Mouse (Mus musculus): ENCODE results near the gene Tmem200b.

Gene Tmem200b

DNA sequence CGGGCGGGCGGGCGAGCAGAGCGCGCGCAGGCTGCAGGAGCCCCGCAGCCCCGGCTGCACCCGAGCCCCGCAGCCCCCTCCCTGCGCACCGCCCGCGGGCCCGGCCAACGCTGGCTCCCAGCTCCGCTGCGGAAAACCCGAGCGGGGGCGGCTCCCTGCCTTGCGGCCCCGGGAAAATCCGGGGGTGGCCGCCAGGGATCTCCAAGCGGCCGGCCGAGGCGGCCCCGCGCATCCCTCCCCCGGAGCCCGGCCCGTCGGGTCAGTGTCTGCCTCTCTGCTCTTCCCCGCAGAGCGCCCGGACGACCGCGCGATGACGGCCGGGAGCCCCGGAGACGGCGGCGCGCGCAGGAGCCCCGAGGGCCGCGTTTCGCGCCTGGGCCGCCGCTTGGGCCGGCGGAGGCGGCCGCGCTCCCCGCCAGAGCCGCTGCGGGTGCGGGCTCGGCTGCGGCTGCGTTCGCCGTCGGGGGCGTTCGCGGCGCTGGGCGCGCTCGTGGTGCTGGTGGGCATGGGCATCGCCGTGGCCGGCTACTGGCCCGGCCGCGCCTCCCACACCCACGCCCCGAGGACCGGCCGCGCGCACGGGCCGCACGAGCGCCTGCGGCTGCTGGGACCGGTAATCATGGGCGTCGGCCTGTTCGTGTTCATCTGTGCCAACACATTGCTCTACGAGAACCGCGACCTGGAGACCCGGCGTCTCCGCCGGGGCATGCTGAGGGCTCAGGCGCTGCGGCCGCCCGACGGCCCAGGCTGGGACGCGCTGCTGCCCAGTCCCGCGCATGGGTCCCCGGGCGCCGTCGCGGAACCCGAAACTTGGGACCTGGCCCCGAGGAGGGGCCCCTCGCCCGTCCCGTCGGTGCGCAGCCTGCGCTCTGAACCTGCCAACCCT lies at the start of gene Tmem200b:
Gene Tmem200b, plus strand, starts transcription at position 311 of the 886 bp plus-strand sequence.
- DNase-seq (ENCODE audit: low spot score in 2 of 2) = no peak

DNA sequence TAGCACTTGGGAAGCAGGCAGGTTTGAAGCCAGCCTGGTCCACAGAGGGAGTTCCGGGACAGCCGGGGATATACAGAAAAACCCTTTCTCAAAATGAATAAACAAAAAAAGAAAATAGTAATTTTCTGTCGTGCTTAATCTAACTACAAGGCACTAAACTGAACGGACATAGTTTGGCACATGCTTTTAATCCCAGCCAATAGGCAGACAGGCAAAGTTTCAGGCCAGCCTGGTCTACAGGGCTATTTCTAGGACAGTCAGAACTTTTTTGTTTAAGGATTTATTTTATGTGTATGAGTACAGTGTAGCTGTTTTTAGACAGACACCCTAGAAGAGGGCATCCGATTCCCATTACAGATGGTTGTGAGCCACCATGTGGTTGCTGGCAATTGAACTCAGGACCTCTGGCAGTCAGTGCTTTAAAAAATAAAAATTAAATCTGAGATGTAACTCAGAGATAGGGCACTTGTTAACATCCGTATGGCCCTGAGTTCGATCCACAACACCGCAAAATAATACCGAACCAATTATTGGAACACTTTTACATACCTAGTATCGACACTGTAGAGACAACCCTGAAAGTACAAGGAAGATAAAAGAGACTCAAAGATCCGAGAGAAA lies 48.8 kb upstream of the Tmem200b start:
- no peak for DNase-seq (ENCODE audit: low spot score in 2 of 2)

DNA sequence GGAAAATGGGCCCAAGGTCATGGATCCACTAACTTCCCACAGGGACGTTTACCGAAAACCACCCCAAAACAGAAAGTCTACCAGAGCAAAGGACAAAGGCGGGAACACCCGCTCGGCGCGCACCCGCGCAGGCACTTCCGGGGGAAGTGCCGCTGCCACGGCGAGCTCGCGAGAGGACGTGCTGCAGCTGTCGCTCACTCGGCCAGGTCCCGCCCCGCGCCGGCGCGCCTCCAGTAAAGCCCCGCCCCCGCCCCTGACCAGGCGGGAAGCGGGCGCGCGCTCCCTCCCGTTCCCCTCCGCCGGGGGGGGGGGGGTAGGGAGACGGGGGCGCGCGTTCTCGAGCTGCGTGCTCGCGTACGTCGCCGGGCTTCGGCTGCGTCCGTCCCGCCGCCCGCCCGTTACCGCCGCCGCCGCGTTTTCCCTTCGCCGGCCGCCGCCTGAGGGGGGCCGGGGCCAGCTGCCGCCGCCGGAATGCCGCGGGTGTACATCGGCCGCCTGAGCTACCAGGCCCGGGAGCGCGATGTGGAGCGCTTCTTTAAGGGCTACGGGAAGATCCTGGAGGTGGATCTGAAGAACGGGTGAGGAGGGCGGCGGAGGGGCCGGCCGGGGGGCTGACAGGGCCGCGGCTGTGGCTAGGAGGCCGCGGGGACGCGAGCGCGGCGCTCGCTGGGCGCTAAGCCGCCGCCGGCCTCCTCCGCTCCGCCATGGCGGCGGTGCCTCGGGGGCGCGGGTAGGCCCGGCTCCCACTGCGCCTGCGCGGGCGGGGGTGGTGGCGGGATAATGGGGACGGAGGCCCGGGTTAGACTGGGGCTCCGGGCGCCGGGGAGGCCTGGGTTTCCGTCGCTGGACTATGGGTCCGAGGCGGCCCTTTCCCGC lies 48.0 kb upstream of the Tmem200b start, which contains the start of gene Srsf4:
Gene Srsf4, plus strand, starts transcription at position 325 of the 876 bp plus-strand sequence.
- peak; percentile 74 to 82 for DNase-seq (ENCODE audit: low spot score in 2 of 2)

DNA sequence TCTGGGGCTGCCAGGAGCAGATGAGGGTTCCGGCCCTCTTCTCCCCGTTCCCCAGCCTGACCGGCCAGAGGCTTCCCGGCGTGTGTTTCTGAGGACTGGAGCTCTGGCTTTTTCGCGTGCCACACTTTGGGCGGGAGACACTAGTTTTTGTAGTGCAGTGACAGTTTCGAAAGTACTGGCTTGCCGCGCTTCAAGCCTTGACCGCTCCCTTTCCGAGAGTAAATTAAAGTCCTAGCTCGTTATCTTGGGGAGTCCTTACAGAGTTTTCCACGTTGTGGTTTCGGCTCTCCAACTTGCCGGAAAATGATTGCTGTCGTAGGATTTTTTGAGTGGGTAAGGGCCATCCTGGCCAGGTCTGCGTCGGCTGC lies 47.4 kb upstream of the Tmem200b start:
- no peak for DNase-seq (ENCODE audit: low spot score in 2 of 2)

DNA sequence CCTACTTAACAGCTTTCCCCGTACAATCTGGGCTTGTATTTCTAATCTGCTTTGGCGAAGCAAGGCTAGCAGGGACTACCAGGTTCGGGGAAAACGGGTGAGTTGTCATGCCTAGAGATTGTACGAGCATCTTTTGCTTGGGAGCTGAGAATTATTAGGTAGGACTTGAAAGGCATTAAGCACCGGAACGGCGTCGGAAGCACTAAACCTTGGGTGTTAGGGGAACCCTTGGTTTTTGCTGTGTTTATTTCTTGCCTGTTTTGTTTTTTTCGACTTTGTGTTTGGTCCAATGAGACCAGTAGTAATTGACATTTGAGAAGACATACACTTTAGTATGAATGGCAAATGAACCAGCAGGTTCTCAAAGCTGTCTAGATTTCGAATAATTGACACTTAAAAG lies 47.0 kb upstream of the Tmem200b start:
- DNase-seq (ENCODE audit: low spot score in 2 of 2) = no peak

DNA sequence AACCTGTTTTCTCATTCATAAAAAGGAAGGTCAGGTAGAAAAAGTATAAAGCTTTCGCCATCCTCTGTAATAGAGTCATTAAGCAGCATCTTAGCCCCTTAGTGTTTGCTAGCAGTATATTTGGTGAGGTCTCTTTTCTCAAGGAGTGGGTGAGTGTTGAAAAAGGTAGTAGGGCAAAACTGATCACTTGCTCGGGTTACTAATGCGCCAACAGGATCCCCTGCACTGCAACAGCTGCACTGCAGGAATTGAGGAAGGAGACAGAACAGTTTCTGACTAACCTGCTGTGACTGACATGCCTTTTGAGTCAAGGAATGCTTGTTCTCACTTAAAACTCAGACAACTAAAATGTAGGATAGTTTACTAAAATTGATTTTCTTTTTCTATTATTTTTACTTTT lies 46.3 kb upstream of the Tmem200b start:
- no peak for DNase-seq (ENCODE audit: low spot score in 2 of 2)

DNA sequence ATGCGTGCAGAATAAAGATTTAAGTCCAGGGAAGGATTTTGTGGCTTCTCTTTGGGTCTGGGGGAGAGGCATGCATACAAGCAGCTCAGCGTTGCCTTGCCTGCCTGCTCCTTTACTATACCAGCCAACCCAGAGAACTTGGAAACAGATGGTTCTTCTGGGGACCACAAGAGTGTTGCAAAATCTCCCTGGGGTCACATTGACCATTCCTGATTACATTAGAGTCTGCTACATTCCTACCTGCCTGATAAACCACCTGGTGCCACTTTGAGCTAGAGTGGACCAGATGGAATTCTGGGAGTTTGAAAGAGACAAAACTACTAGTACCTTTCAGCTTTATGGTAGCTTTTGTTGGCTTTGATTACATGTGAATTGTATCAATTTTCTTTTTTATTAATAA lies 44.7 kb upstream of the Tmem200b start:
- DNase-seq (ENCODE audit: low spot score in 2 of 2) = no peak

DNA sequence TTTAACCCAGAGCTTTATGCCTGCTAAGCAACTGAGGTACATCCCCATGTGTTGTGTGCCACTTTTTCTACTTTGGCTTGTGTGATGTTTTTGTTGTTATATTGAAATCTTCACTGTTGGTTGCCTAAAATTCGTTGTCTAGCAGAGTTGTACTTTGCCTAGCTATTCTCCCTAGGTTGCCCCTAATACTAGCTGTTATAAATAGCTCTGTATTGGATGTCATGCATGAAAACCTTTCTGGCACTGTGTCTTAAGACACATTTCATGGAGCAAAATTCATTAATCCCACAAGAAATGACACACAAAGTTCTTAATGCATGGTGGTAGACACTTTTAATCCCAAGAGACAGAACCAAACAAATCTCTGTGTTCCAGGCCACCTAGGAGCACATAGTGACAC lies 41.9 kb upstream of the Tmem200b start:
- DNase-seq (ENCODE audit: low spot score in 2 of 2) = no peak

DNA sequence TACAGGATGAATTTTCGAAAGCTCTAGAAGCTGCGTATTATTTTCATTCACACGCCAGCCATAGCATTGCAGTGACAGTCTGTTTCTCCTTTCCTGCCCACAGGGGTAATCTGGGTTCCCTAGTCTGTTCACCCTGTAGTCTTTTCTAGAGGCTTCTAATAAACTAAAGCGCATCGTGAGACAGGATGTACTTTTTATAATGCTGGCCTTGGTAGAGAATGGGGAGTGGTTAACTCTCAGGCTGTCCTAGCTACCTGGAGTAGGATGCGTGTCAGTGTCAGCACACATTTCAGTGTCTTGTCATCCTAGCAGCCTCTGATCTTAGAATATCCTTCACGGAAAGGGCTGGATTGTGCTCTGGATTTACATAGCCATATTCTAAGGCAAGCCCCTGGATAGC lies 40.3 kb upstream of the Tmem200b start:
- no peak for DNase-seq (ENCODE audit: low spot score in 2 of 2)

DNA sequence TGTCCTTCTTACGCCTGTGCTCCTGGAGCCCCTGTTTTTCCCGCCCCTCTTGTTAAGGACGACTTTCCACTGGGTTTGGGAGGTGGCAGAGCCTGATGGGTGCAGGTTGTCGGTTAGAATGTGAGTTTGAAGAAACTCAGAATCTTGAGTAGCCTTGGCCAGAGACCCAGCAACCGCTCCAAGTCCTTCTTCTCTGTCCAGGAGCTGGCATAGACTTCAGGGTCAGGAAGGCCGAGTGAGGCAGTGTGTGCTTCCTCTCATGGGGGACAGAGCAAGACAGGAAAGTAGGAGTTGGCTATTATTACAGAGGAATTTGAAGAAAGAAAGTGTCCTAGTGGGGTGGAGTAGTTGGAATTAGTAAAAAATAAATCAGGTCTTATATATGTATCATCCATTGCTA lies 38.0 kb upstream of the Tmem200b start:
- DNase-seq (ENCODE audit: low spot score in 2 of 2) = no peak

DNA sequence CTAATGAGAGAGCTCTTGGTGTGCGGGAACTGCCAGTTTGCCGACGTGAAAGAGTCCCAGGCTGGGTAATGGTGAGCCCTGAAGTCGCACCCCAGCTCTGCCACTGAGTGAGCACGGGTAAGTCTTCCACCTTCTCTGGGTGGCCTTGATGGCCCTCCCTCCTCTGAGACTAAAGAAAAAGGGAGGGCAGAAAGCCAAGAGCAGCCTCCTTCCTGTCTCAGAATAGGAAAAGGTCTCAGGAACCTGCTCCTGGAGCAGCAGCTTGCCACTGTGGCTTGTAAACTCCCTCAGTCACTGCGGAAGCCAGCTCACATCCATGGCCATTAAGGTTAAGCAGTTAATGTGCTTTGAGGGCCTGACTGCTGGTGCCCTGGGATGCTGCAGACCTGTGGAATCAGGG lies 36.2 kb upstream of the Tmem200b start:
- no peak for DNase-seq (ENCODE audit: low spot score in 2 of 2)

DNA sequence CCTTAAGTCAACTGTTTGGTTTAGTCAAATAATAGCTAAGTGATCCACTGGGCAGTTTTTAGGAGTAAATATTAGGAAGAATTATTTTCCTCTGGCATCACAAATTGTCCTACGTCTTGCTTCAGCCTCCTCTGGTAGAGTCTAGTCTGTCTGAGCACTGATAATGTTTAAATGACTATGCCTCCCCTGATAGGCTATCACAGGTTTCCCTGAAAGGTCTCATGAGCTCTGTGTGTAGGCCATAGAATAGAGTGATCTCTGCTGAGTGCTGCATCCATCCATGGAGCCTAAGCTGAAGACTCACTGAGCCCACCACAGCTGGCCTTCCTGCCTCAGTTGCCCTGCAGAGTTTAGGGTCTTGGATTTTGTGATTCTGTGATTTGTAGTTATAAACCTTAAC lies 33.0 kb upstream of the Tmem200b start:
- DNase-seq (ENCODE audit: low spot score in 2 of 2) = no peak

DNA sequence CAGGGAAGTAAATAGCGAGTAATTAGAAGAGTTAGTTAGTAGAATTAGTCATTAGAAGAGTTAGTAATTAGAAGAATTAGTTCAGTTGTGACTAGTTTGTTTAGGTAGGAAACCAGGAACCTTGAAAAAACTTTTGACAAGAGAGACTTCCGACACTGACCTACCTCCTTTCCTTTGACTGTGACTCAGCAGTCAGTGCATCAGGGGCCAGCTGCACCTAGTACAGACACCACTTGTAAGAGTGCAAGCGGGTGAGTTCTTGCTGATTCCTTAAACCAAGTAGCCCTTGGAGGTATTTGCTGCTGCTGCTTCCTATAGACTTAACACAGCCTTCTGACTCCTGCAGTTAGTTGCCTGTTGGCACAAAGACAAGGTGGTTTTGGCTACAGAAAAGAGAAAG lies 30.9 kb upstream of the Tmem200b start:
- no peak for DNase-seq (ENCODE audit: low spot score in 2 of 2)

DNA sequence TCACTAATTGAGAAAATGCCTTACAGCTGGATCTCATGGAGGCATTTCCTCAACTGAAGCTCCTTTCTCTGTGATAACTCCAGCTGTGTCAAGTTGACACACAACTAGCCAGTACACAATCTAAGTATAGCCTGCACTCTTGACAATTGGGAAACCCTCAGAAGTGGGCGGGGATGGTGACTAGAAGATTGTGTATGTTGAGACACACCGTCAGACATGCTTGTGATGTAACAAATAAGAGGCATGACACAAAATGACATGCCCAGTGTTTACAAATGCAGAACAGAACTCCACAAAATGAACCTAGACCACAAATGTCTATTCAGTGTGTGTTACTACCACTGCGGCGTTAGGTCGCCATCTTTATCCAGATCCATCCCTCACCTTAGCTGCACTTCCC lies 24.5 kb upstream of the Tmem200b start:
- DNase-seq (ENCODE audit: low spot score in 2 of 2) = no peak

DNA sequence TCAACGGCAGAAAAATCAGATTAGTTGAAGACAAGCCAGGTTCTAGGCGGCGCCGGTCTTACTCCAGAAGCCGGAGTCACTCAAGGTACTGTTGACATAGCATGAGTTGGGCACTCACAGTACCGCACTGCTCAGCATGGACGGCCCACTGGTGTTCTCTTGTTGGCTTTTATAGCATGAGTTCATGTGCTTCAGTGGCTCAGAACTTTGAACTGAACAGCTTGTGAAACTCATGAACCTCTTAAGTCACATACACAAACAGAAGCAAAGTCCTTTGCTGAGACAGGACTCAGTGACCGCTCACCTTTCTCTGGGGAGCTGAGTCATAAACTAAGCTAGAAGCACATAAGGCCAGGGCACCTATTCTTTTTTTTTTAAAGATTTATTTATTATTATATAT lies 23.8 kb upstream of the Tmem200b start:
- DNase-seq (ENCODE audit: low spot score in 2 of 2) = no peak

DNA sequence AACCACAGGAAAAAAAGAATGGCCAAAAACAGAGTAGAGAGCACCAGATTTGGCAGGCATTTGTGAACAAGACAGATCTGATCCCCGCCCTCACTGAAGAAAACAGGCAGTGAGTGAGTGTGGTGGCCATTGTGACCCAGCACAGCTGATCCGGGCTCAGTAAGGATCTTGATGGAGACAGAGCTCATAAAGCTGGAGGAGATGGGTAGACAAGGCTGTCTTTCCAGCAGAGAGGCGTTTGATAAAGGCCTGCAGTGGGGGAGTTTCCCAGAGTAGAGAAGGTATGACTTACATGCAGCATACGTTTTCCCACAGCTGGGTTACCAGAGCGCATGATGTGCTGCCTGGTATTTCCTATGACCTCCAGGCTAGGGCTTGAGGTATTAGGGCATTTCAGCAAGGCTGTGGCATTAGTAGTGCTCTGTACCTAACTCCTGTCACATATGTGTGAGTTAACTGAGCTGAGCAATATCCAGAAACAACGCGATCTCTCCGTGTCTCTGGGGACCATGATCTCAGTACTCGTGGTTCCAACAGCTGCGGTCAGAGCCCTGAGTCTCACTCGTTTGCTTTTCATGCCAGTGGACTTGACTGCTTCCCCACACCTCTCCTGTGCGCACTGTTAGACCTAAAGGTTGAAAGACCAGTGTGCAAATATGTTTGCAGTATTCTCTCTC lies 22.9 kb upstream of the Tmem200b start:
- DNase-seq (ENCODE audit: low spot score in 2 of 2) = no peak

DNA sequence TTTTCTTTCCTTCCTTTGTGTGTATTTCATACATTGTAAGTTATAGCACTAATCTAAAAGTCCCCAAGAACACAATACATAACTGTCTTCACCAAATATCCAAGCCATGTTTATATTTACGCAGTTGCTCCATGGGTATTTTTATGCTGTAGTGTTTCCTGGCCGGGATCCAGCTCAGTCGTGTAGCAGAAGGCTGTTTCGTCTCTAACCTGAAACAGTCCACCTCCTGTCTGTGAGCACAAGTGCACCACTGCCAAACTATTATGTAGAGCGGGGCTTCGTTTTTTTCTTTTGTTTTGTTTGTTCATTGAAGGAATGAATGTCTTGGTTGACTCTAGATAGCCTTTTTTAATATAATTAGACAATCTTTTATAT lies 22.4 kb upstream of the Tmem200b start:
- no peak for DNase-seq (ENCODE audit: low spot score in 2 of 2)

DNA sequence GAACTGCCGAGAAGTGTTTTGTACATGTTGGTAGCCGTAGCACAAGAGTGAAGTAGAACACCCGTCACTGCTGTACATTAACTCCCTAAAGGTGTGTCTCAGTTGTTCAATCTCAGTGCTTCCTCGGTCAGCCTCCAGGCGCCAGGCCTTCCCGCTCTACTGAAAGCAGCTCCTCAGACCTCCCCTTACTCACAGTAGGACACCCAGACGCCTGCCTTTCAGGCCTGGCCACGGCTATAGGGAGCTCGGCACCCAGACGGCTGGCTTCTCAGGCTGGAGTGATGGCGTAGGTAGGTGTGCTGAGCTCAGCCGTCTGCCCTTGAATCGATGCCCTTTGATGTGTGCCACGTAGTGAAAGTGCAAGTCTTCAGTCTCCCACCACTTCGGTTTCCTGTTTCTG lies 20.5 kb upstream of the Tmem200b start:
- no peak for DNase-seq (ENCODE audit: low spot score in 2 of 2)

DNA sequence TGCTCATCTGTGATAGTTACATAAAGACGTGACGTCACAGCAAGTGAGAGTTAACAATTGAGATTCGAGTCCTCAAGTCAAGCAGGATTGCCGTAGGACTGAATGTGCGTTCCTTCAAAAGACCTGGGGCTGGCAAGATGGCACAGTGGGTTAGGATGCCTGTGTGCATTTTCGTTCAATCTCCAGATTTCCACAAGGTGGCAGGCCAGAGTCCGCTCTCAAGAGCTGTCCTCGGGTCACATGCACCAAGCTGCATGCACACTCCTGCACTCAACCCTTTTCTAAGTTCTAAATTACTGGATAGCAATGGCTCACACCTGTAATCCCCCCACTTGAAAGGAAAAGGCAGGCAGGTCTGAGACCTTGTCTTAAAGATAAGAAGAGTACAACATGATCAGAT lies 17.1 kb upstream of the Tmem200b start:
- no peak for DNase-seq (ENCODE audit: low spot score in 2 of 2)

DNA sequence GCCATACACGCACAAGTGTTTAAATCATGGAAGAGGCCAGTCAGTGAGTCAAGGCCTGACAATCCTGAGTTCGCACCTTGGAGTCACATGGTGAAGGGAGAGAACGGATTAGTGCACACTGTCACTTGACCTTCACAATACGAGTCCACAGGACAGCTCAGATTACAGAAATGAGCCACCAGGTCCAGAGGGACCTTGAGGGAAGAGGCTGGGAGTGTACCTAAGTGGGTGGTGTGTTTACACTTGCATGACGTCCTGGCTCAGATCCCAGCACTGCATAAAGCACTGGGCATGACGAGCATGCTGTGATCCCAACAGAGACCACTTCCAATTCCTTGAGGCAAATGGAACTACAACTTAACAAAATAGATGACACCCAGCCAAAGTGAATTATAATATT lies 15.1 kb upstream of the Tmem200b start:
- no peak for DNase-seq (ENCODE audit: low spot score in 2 of 2)

DNA sequence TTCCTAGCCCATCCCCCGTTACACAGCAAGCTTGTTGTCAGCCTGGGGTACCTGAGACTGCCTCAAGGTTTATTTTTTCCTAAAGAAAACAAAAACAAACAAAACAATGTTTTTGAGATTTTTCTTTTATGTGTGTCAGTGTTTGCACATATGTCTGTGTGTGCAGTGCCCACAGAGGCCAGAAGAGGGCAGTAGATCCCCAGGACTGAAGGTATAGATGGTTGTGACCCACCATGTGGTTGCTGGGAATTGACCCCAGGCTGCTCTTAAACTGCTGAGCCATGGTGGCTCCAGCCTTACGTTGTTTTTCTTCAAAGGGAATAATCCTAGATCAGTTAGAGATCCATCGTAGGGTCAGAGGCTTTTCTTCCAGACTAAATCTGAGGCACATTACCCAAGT lies 13.7 kb upstream of the Tmem200b start:
- no peak for DNase-seq (ENCODE audit: low spot score in 2 of 2)

All from frontal cortex, postnatal 25 days (tissue).